Mouse (Mus musculus) olfactory bulb, adult 2 months (tissue): ENCODE measurements around the gene Fam131c.

Source experiments
- CTCF ChIP-seq: fragments of 200-500 bp; IDR thresholded peaks from 2 replicates; pipeline ENCODE4 v1.5.1; 2012; ENCODE audit warnings: low read depth, mild to moderate bottlenecking, low read length, moderate library complexity; ENCODE audit not compliant: insufficient read depth
- POLR2A ChIP-seq: fragments of 200-500 bp; IDR thresholded peaks from 2 replicates; pipeline ENCODE4 v1.6.1; 2012; ENCODE audit warnings: mild to moderate bottlenecking, low read depth, low read length, moderate library complexity; ENCODE audit not compliant: insufficient read depth

- TF ChIP-seq POLR2A (no peak), CTCF (no peak)
Measured at GRCm38 (mm10) chr4:141359222-141359621, 8.8 kb upstream of the Fam131c start.
